Mouse (Mus musculus): ENCODE results near the gene Gm4952. TPM values are rescaled to one million over a fixed set of nuclear protein-coding genes. Genes with fewer than 3 reads are reported as not detected.

The Gm4952 gene
- total RNA-seq (2021) = under 1 TPM; 0.14 to 0.33 TPM
- long read RNA-seq, experiment 1 = 0 reads
- long read RNA-seq, experiment 2 = 0 reads

- DNase-seq (ENCODE audit: low spot score in 2 of 2) = no peak
These were observed at the start of gene Gm4952 for GRCm38 (mm10) chr19:12599674-12600073. Gm4952 (plus strand) TSS chr19:12599974.

GRCm38 (mm10) chr19:12550005-12550942 lies 49.5 kb upstream of the Gm4952 start:
- no peak for DNase-seq (ENCODE audit: low spot score in 2 of 2)

- no peak for DNase-seq (ENCODE audit: low spot score in 2 of 2)
These were observed 43.5 kb upstream of the Gm4952 start for GRCm38 (mm10) chr19:12556293-12556692.

GRCm38 (mm10) chr19:12558219-12558618 lies 41.6 kb upstream of the Gm4952 start:
- DNase-seq (ENCODE audit: low spot score in 2 of 2) = no peak

- DNase-seq (ENCODE audit: low spot score in 2 of 2) = no peak
These were observed 35.6 kb upstream of the Gm4952 start for GRCm38 (mm10) chr19:12564197-12564596.

- DNase-seq (ENCODE audit: low spot score in 2 of 2) = no peak
These were observed 32.8 kb upstream of the Gm4952 start for GRCm38 (mm10) chr19:12567011-12567410.

GRCm38 (mm10) chr19:12570866-12571265 lies 28.9 kb upstream of the Gm4952 start:
- no peak for DNase-seq (ENCODE audit: low spot score in 2 of 2)

GRCm38 (mm10) chr19:12571687-12572086 lies 28.1 kb upstream of the Gm4952 start:
- DNase-seq (ENCODE audit: low spot score in 2 of 2) = no peak

GRCm38 (mm10) chr19:12572614-12573265 lies 27.0 kb upstream of the Gm4952 start:
- no peak for DNase-seq (ENCODE audit: low spot score in 2 of 2)

GRCm38 (mm10) chr19:12573266-12574011 lies 26.3 kb upstream of the Gm4952 start:
- peak; percentile 48 to 68 for DNase-seq (ENCODE audit: low spot score in 2 of 2)

GRCm38 (mm10) chr19:12574012-12574407 lies 25.8 kb upstream of the Gm4952 start:
- no peak for DNase-seq (ENCODE audit: low spot score in 2 of 2)

- no peak for DNase-seq (ENCODE audit: low spot score in 2 of 2)
These were observed 24.7 kb upstream of the Gm4952 start for GRCm38 (mm10) chr19:12575107-12575506.

- no peak for DNase-seq (ENCODE audit: low spot score in 2 of 2)
These were observed 24.3 kb upstream of the Gm4952 start for GRCm38 (mm10) chr19:12575514-12575913.

GRCm38 (mm10) chr19:12576639-12577038 lies 23.1 kb upstream of the Gm4952 start:
- DNase-seq (ENCODE audit: low spot score in 2 of 2) = no peak

GRCm38 (mm10) chr19:12585310-12585709 lies 14.5 kb upstream of the Gm4952 start:
- DNase-seq (ENCODE audit: low spot score in 2 of 2) = no peak

GRCm38 (mm10) chr19:12591908-12592307 lies 7.9 kb upstream of the Gm4952 start:
- DNase-seq (ENCODE audit: low spot score in 2 of 2) = peak; percentile 61 to 73

GRCm38 (mm10) chr19:12595135-12595529 lies 4.6 kb upstream of the Gm4952 start:
- no peak for DNase-seq (ENCODE audit: low spot score in 2 of 2)

- DNase-seq (ENCODE audit: low spot score in 2 of 2) = peak; percentile 48 to 57
These were observed 4.1 kb upstream of the Gm4952 start for GRCm38 (mm10) chr19:12595530-12596289.

GRCm38 (mm10) chr19:12596290-12597072 lies 3.3 kb upstream of the Gm4952 start:
- peak in 1 of 2 experiments; percentile 19 for DNase-seq (ENCODE audit: low spot score in 2 of 2)

- DNase-seq (ENCODE audit: low spot score in 2 of 2) = no peak
These were observed 2.7 kb upstream of the Gm4952 start for GRCm38 (mm10) chr19:12597073-12597405.

Measured in layer of hippocampus, postnatal 14 days (tissue).